9 mouse cellular contexts compared by ENCODE assay signal in genomic region chr5:139423026-139423865, GRCm38 (mm10). TPM values are rescaled to one million over a fixed set of nuclear protein-coding genes. Genes with fewer than 3 reads are reported as not detected.
DNase-seq lines count a peak whose midpoint lies in the region; ATAC-seq and TF ChIP-seq lines count a peak whose summit lies in the region.
"Had no signal": no experiment of that assay in that cellular context is flagged by ENCODE, and none has a peak within 500 bp of the region (broad histone marks: within the 10 kb centered on the region; RNA-seq: fewer than 3 reads in every experiment).

TSS of gene Gper1 (plus strand) at chr5:139423151.

- H3K9me3 ChIP-seq in forebrain, embryonic 11.5 days (ENCODE audit: control insufficient read depth, low read length) = no peaks in the 10 kb centered on the region
- H3K9me3 ChIP-seq in kidney, embryonic 15.5 days (replicated peaks) = no peaks in the 10 kb centered on the region
- no peaks in the 10 kb centered on the region for H3K9me3 ChIP-seq in neural tube, embryonic 12.5 days

- no peak for TF ChIP-seq CTCF in kidney, adult 2 months (conservative IDR thresholded peaks at IDR 0.05; ENCODE audit: insufficient read depth, insufficient read length, low read depth, low read length)

- no peak within 1 kb of the TSS for H3K27ac ChIP-seq in kidney, adult 2 months (ENCODE audit: insufficient read depth, low read depth, low read length)
- no peak within 1 kb of the TSS for H3K27ac ChIP-seq in forebrain, embryonic 11.5 days (ENCODE audit: low read depth, low read length)
- no peak within 1 kb of the TSS for H3K27ac ChIP-seq in kidney, embryonic 15.5 days
- no peak within 1 kb of the TSS for H3K27ac ChIP-seq in neural tube, embryonic 12.5 days

- peak within 1 kb of the TSS; percentile 44; the same call in 1 of the 2 replicates for H3K9ac ChIP-seq in forebrain, embryonic 11.5 days (ENCODE audit: low read length)
- H3K9ac ChIP-seq in kidney, embryonic 15.5 days = peak within 1 kb of the TSS; percentile 35; the same call in 1 of the 2 replicates
- H3K9ac ChIP-seq in neural tube, embryonic 12.5 days = peak within 1 kb of the TSS; percentile 48

- no peak for ATAC-seq in forebrain, embryonic 11.5 days (replicated peaks; ENCODE audit: low FRiP score)
- ATAC-seq in kidney, embryonic 15.5 days (replicated peaks; ENCODE audit: low FRiP score) = peak; percentile 26; the same call in 1 of the 2 replicates
- ATAC-seq in neural tube, embryonic 12.5 days (ENCODE audit: low FRiP score, low read depth) = no peak
- ATAC-seq in frontal cortex, adult (ENCODE audit: low TSS enrichment) = no peak

- H3K36me3 ChIP-seq in kidney, adult 2 months (ENCODE audit: control insufficient read depth, insufficient read depth, low read length) = no peaks in the 10 kb centered on the region
- H3K36me3 ChIP-seq in forebrain, embryonic 11.5 days (ENCODE audit: control insufficient read depth, insufficient read depth, low read length) = no peaks in the 10 kb centered on the region; the same call in 1 of the 2 replicates
- no peaks in the 10 kb centered on the region for H3K36me3 ChIP-seq in kidney, embryonic 15.5 days
- H3K36me3 ChIP-seq in neural tube, embryonic 12.5 days = peaks cover 6% of the 10 kb centered on the region

- no peak for TF ChIP-seq POLR2A in kidney, adult 2 months (IDR thresholded peaks at IDR 0.05; ENCODE audit: low read depth, low read length)

- no peak for DNase-seq in kidney, adult 2 months
- DNase-seq in kidney, adult 9 months = no peak
- peak; percentile 76 for DNase-seq in adrenal gland, postnatal 14 days
- DNase-seq in forebrain, embryonic 11.5 days (ENCODE audit: low spot score) = no peak
- no peak for DNase-seq in layer of hippocampus, adult 9-11 months

- peak within 1 kb of the TSS; percentile 23; the same call in 1 of the 2 replicates for H3K4me3 ChIP-seq in kidney, adult 2 months (ENCODE audit: insufficient read depth, low read depth, low read length)
- no peak within 1 kb of the TSS for H3K4me3 ChIP-seq in forebrain, embryonic 11.5 days (ENCODE audit: low read depth, low read length)
- peak within 1 kb of the TSS; percentile 36 for H3K4me3 ChIP-seq in kidney, embryonic 15.5 days (replicated peaks)
- peak within 1 kb of the TSS; percentile 22 for H3K4me3 ChIP-seq in neural tube, embryonic 12.5 days

- H3K4me1 ChIP-seq in kidney, adult 2 months (ENCODE audit: control insufficient read depth, insufficient read depth, low read length) = no peaks in the 10 kb centered on the region
- H3K4me1 ChIP-seq in forebrain, embryonic 11.5 days (replicated peaks; ENCODE audit: control insufficient read depth, insufficient read depth, low read length) = peaks cover 10% of the 10 kb centered on the region
- peaks cover 57% of the 10 kb centered on the region for H3K4me1 ChIP-seq in kidney, embryonic 15.5 days
- H3K4me1 ChIP-seq in neural tube, embryonic 12.5 days = peaks cover 33% of the 10 kb centered on the region

- H3K4me2 ChIP-seq in forebrain, embryonic 11.5 days (ENCODE audit: low read depth, low read length, severe bottlenecking) = no peak within 1 kb of the TSS
- H3K4me2 ChIP-seq in kidney, embryonic 15.5 days = peak within 1 kb of the TSS; percentile 53
- H3K4me2 ChIP-seq in neural tube, embryonic 12.5 days (replicated peaks) = peak within 1 kb of the TSS; percentile 51

- H3K27me3 ChIP-seq in kidney, adult 2 months (replicated peaks; ENCODE audit: control insufficient read depth, insufficient read depth, low read length) = no peaks in the 10 kb centered on the region
- no peaks in the 10 kb centered on the region for H3K27me3 ChIP-seq in forebrain, embryonic 11.5 days (ENCODE audit: control insufficient read depth, insufficient read depth, low read length)
- no peaks in the 10 kb centered on the region for H3K27me3 ChIP-seq in kidney, embryonic 15.5 days
- H3K27me3 ChIP-seq in neural tube, embryonic 12.5 days (replicated peaks) = no peaks in the 10 kb centered on the region

- WGBS in kidney, adult 2 months = 47% methylated on average over 21 of the region's 21 CpGs
- WGBS in forebrain, embryonic 11.5 days = 60% methylated on average over 21 of the region's 21 CpGs
- WGBS in kidney, embryonic 15.5 days = 45% methylated on average over 21 of the region's 21 CpGs
- 55% methylated on average over 21 of the region's 21 CpGs for WGBS in neural tube, embryonic 12.5 days

RNA-seq across cellular contexts. Expression of gene Gper1, which starts in this region (rescaled TPM):
- 2.7 and 3.8 TPM in 2 replicates for polyA plus RNA-seq in kidney, adult 2 months (2012; rRNA removed)
- total RNA-seq in adrenal gland, postnatal 14 days (2021) = 4.6 and 6.3 TPM in 2 replicates
- 1.7 and 1.9 TPM in 2 replicates for polyA plus RNA-seq in forebrain, embryonic 11.5 days (2014; fragmentation: Nextera tagmentation; extraction: Ambion mirVana)
- 5.1 and 5.7 TPM in 2 replicates for polyA plus RNA-seq in kidney, embryonic 15.5 days (2015; fragmentation: Nextera tagmentation; extraction: Ambion mirVana)
- polyA plus RNA-seq in neural tube, embryonic 12.5 days (2016; fragmentation: Nextera tagmentation; extraction: Ambion mirVana) = 7.2 and 7.8 TPM in 2 replicates
- total RNA-seq: hematopoietic stem cell, adult 5-6 weeks had no signal
